Mouse (Mus musculus) heart, postnatal 0 days (tissue): ENCODE results near the gene Ddx56.

Experiments used
- CTCF ChIP-seq: IDR thresholded peaks from 2 replicates; pipeline ENCODE4 v1.5.1; 2016; ENCODE audit warnings: antibody characterized with exemption, control low read depth, low read depth
- EP300 ChIP-seq: IDR thresholded peaks from 2 replicates; pipeline ENCODE4 v1.6.1; 2016; ENCODE audit warnings: antibody characterized with exemption, low read depth

GRCm38 (mm10) chr11:6266621-6267020 lies 951 bp downstream of the Ddx56 start:
- no peak for TF ChIP-seq CTCF
- TF ChIP-seq EP300, result no peak
